Mouse (Mus musculus): ENCODE measurements around the gene Gm21773.
"Not testable (repeated sequence)": the region's sequence is repeated elsewhere in the genome, so short reads cannot be mapped to it uniquely, and the experiment has no call there.

Gene Gm21773

GRCm38 (mm10) chrY:25309260-25309659 lies at the start of gene Gm21773:
TSS of gene Gm21773 (minus strand) at chrY:25309360.
- CTCF ChIA-PET = not testable (repeated sequence)

Measured in spleen, embryonic (tissue).